Mouse (Mus musculus): Measurements from ENCODE around the gene Dok4. TPM values are rescaled to one million over a fixed set of nuclear protein-coding genes. Genes with fewer than 3 reads are reported as not detected.
"Not testable (repeated sequence)": the region's sequence is repeated elsewhere in the genome, so short reads cannot be mapped to it uniquely, and the experiment has no call there.

The Dok4 gene
- polyA plus RNA-seq, 1 experiment from 2014 or later, result 35.5 TPM

DNA sequence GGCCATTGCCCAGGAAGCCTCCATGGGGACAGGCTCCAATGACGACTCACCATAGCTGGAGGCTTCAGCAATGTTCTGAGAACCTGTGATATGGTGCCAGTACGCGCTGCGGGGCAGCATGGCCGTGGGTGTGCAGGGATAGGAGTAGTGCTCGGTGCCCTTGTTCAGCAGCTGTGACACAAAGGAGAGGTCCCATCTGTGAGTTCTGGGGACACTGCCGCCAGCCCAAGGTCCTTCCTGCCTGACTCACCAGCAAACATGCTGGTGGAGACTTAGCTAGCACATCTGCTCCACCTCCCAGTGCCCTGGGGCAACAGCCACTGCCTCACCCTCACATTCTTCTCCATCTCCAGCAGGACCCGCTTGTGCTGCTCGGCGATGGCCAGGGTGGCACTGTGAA, 10.8 kb downstream of the Dok4 start:
- Histone ChIP-seq H3K9ac (no peak overlapping the region), H3K27me3 (replicated peaks) (no peaks in the 10 kb centered on the region), H3K4me3 (no peak overlapping the region), H3K4me2 (no peak overlapping the region), H3K27ac (replicated peaks) (no peak overlapping the region), H3K4me1 (peaks cover 53% of the 10 kb centered on the region), H3K9me3 (no peaks in the 10 kb centered on the region), H3K36me3 (peaks cover 84% of the 10 kb centered on the region)
- ATAC-seq (ENCODE audit: extremely low read depth, insufficient number of reproducible peaks, low FRiP score, low TSS enrichment), result no peak
- 80% methylated on average over 10 of the region's 10 CpGs for WGBS

DNA sequence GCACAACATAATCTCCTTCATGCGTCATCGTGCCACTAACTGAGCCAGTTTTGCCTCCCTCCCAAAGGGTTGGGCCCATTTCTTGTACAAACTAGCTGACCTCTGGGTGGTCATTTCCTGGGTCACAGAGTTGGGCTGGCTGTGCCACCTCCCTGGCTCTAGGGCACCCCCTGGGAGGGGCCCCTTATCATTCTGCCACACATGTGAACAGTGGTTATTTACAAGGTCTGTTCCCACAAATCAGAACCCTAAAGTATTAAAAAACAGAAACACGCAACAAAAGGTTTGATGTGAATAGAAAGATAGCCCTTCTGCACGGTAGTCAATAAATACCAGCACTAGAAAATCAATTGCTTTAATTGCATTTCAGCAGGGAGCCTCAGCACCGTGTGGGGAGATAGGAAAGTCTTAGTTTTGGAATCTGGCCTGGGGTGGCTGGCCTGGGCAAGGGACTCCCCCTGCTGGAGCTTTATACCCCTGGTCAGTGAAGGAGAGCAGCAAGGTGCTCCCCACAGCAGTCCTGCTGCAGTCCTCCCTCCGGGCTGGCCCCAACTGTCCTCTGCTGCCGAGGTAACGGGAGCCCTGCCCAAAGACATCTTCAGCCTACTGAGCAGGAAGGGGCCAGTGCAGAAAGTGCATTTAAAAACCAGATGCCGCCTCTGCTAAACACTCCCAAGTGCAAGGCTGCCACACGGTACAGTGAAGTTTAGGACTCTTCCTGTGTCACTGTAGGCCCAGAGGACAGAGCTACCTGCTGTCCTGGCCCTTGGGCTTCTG, 12.0 kb downstream of the Dok4 start:
- H3K4me2 ChIP-seq, result no peak overlapping the region
- peaks cover 44% of the 10 kb centered on the region for H3K4me1 ChIP-seq
- H3K9me3 ChIP-seq, result no peaks in the 10 kb centered on the region
- peaks cover 84% of the 10 kb centered on the region for H3K36me3 ChIP-seq
- H3K4me3 ChIP-seq, result no peak overlapping the region
- H3K9ac ChIP-seq, result no peak overlapping the region
- H3K27me3 ChIP-seq (replicated peaks), result no peaks in the 10 kb centered on the region
- H3K27ac ChIP-seq (replicated peaks), result peak overlapping the region; percentile 65; the same call in 1 of the 2 replicates
- ATAC-seq (ENCODE audit: extremely low read depth, insufficient number of reproducible peaks, low FRiP score, low TSS enrichment), result no peak
- 65% methylated on average over 10 of the region's 10 CpGs for WGBS

DNA sequence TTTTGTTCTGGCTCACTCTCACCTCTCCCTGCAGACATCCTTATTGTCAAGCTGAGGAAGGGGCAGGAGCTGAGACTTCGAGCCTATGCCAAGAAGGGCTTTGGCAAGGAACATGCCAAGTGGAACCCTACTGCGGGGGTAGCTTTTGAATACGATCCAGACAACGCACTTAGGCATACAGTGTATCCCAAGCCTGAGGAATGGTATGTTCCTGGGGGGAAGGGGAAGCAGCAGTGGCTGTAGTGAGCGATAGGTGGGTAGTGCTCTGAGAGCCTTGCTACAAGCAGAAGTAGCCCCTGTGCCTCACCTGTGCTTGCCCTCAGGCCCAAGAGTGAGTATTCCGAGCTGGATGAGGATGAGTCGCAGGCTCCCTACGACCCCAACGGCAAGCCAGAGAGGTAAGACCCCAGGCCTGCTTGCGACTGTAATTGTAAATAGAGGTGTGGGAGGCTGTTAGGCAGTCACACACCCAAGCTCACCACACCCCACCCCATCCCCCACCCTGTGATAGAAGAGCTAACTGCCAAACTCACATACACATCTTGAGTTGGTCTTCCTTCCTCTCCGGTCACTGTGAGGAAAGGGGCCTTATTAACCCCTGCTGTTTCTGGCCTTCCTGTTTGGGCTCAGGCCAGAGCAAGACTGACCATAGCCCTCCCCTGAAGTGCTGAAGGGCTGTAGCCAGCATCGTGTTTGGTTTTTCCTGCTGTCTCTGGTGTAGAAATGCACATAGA, 13.5 kb downstream of the Dok4 start:
- Histone ChIP-seq H3K4me2 (no peak overlapping the region), H3K27ac (replicated peaks) (peak overlapping the region; percentile 65), H3K4me1 (peaks cover 43% of the 10 kb centered on the region), H3K27me3 (replicated peaks) (no peaks in the 10 kb centered on the region), H3K9ac (no peak overlapping the region), H3K9me3 (no peaks in the 10 kb centered on the region), H3K36me3 (peaks cover 80% of the 10 kb centered on the region), H3K4me3 (no peak overlapping the region)
- WGBS, result 73% methylated on average over 12 of the region's 12 CpGs
- no peak for ATAC-seq (ENCODE audit: extremely low read depth, insufficient number of reproducible peaks, low FRiP score, low TSS enrichment)

DNA sequence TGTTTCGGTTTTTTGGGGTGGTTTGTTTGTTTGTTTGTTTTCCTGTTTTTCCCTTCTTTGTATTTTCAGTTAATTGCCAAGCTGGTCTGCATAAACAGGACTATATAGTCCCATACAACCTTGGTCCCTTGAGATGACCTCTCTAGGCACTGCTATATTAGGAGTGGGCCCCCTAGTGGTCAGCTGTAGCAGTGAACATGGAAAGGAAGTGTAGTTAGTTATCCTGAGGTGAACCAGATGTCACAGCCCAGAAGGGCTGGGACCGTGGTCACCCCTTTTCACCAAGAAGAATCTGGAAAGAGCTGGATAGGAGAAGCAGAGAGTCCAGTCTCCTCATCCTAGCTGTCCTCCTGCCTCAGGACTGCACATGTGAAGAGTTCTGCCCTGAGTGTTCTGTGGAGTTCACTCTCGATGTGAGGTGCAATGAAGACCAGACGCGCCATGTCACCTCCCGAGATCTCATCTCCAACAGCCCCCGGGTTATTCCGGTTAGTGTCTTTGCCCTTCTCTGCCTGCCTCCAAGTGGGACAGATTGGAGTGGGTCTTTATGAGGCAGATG, 14.7 kb downstream of the Dok4 start:
- Histone ChIP-seq H3K4me1 (peaks cover 32% of the 10 kb centered on the region), H3K4me3 (no peak overlapping the region), H3K27ac (replicated peaks) (no peak overlapping the region), H3K9ac (no peak overlapping the region), H3K27me3 (replicated peaks) (no peaks in the 10 kb centered on the region), H3K4me2 (no peak overlapping the region), H3K36me3 (peaks cover 68% of the 10 kb centered on the region), H3K9me3 (no peaks in the 10 kb centered on the region)
- WGBS, result 62% methylated on average over 8 of the region's 8 CpGs
- ATAC-seq (ENCODE audit: extremely low read depth, insufficient number of reproducible peaks, low FRiP score, low TSS enrichment), result no peak

DNA sequence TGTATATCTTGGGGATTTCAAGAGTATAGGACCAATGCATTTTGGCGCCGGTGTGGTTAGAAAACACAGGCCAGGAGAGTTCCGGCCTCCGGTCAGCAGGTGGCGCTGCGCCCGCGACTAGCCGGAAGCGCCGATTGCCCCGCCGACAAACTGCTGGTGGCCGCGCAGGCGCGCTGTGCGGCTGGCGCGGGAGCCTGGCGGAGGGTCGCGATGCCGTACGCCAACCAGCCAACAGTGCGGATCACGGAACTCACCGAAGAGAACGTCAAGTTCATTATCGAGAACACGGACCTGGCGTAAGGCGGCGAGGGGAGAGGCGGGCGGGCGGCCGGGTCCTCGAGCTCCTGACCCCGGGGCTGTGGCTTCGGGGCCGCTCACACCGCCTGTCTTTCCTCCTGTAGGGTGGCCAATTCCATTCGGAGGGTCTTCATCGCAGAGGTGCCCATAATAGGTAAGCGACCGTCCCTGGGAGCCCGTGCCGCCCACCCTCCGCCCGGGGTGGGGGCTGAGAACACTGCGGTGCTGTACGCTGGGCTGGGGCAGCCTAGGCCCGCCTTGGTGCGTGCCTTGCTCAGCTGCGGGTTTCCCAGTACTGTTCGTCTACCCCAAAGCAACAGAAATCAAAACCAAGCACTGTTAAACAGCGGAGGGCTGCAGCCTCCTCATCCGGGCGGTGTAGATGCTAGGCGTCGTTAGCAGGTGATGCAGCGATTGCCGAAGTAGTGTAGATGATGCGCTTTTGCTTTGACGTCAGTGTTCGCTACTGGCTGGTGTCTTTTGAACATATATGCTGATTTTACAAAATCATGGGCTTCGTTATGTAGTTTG, 18.6 kb downstream of the Dok4 start, which contains the start of gene Polr2c:
TSS of gene Polr2c (plus strand) at position 105 of the 828 bp plus-strand sequence.
- H3K36me3 ChIP-seq, result peaks cover 62% of the 10 kb centered on the region
- H3K4me1 ChIP-seq, result peaks cover 24% of the 10 kb centered on the region
- no peaks in the 10 kb centered on the region for H3K9me3 ChIP-seq
- peak within 1 kb of the TSS; percentile 99 for H3K4me3 ChIP-seq
- peak within 1 kb of the TSS; percentile 99 for H3K9ac ChIP-seq
- peak within 1 kb of the TSS; percentile 93 for H3K4me2 ChIP-seq
- WGBS, result under 1% methylated on average over 68 of the region's 68 CpGs
- peak; percentile 69 for ATAC-seq (ENCODE audit: extremely low read depth, insufficient number of reproducible peaks, low FRiP score, low TSS enrichment)
- no peaks in the 10 kb centered on the region for H3K27me3 ChIP-seq (replicated peaks)
- H3K27ac ChIP-seq (replicated peaks), result peak within 1 kb of the TSS; percentile 70

DNA sequence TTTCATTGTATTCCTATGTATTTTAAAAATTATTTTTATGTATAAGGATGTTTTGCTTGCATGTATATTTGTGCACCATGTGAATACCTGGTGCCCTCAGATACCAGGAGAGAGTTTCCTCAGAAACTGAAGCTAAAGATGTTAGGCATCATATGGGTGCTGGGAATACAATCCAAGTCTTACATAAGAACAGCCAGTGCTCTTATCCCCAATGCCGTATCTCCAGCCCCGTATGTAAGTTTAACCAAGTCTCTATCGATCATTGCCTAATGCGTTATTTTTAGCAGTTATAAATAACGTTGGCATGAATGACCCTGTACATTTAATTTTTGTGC, 19.2 kb downstream of the Dok4 start:
- no peaks in the 10 kb centered on the region for H3K9me3 ChIP-seq
- H3K27ac ChIP-seq (replicated peaks), result no peak overlapping the region
- peaks cover 62% of the 10 kb centered on the region for H3K36me3 ChIP-seq
- H3K4me3 ChIP-seq, result peak overlapping the region; percentile 99
- WGBS, result 30% methylated on average over 5 of the region's 5 CpGs
- ATAC-seq (ENCODE audit: extremely low read depth, insufficient number of reproducible peaks, low FRiP score, low TSS enrichment), result no peak
- peak overlapping the region; percentile 93; the same call in 1 of the 2 replicates for H3K4me2 ChIP-seq
- peaks cover 22% of the 10 kb centered on the region for H3K4me1 ChIP-seq
- no peaks in the 10 kb centered on the region for H3K27me3 ChIP-seq (replicated peaks)
- H3K9ac ChIP-seq, result no peak overlapping the region

DNA sequence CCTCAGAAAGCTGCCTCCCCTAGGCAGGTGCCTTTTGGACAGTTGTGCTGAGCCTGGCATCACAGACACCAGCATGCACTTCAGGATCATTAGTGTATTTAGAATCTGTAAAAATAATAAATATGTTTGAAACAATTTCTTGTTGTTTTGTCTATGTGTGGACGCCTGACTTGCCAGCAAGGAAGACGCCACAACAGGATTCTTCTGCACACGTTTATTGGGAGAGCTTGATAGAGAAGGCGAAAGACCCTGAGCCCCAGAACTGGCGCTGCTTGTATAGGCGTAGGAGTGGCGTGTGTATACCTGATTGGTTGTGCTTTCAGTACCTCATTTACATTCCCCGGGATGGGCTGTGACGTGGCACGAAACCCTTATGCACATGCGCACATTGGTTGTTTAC, 21.4 kb downstream of the Dok4 start:
- not testable (repeated sequence) for H3K4me2 ChIP-seq; H3K4me3 ChIP-seq; H3K27me3 ChIP-seq (replicated peaks); H3K9me3 ChIP-seq; H3K9ac ChIP-seq; ATAC-seq (ENCODE audit: extremely low read depth, insufficient number of reproducible peaks, low FRiP score, low TSS enrichment); H3K27ac ChIP-seq (replicated peaks)
- 86% methylated on average over 11 of the region's 11 CpGs for WGBS
- H3K4me1 ChIP-seq, result peaks cover 16% of the 10 kb centered on the region
- H3K36me3 ChIP-seq, result peaks cover 64% of the 10 kb centered on the region

DNA sequence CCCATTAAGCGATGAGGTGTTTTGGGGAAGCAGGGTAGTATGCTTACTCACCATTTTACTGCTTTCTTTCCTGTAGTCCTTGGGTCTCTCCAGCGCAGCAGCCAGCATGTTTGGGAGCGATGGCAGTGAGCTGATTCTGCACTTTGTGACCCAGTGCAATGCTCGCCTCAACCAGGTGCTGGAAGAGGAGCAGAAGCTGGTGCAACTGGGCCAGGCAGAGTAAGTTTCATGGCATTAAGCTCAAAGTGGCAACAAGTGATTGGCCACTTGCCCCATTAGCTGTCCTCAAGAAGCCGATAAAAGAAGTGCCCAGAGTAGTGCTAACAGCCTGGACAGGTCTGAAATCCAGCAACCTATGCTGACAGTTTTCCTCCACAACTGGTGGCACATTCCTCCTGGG, 26.1 kb downstream of the Dok4 start:
- no peaks in the 10 kb centered on the region for H3K27me3 ChIP-seq (replicated peaks)
- no peak overlapping the region for H3K27ac ChIP-seq (replicated peaks)
- no peak overlapping the region for H3K4me2 ChIP-seq
- no peak overlapping the region for H3K4me3 ChIP-seq
- 83% methylated on average over 5 of the region's 5 CpGs for WGBS
- no peaks in the 10 kb centered on the region for H3K4me1 ChIP-seq
- ATAC-seq (ENCODE audit: extremely low read depth, insufficient number of reproducible peaks, low FRiP score, low TSS enrichment), result no peak
- H3K9ac ChIP-seq, result no peak overlapping the region
- peaks cover 100% of the 10 kb centered on the region for H3K36me3 ChIP-seq
- H3K9me3 ChIP-seq, result no peaks in the 10 kb centered on the region

DNA sequence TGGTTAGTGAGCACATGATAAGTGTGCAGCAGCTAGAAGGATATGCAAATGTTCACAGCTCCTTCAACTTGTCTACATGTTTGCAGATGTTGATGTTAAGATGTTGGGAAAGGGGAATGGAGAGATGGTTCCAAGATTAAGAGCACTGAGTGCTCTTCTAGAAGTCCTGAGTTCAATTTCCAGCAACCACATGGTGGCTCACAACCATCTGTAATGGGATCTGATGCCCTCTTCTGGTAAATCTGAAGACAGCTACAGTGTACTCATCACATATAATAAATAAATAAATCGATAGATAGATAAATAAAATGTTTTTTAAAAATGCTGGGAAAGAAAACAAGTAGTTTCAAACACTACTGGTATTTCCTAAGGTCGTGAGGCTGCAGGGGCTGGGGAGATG, 34.9 kb downstream of the Dok4 start:
- no peaks in the 10 kb centered on the region for H3K27me3 ChIP-seq (replicated peaks)
- ATAC-seq (ENCODE audit: extremely low read depth, insufficient number of reproducible peaks, low FRiP score, low TSS enrichment), result no peak
- no peak overlapping the region for H3K4me2 ChIP-seq
- no peak overlapping the region for H3K27ac ChIP-seq (replicated peaks)
- H3K36me3 ChIP-seq, result peaks cover 39% of the 10 kb centered on the region
- no peak overlapping the region for H3K9ac ChIP-seq
- no peaks in the 10 kb centered on the region for H3K9me3 ChIP-seq
- no peak overlapping the region for H3K4me3 ChIP-seq
- H3K4me1 ChIP-seq, result peaks cover 20% of the 10 kb centered on the region
- WGBS, result 32% methylated on average over 2 of the region's 2 CpGs

DNA sequence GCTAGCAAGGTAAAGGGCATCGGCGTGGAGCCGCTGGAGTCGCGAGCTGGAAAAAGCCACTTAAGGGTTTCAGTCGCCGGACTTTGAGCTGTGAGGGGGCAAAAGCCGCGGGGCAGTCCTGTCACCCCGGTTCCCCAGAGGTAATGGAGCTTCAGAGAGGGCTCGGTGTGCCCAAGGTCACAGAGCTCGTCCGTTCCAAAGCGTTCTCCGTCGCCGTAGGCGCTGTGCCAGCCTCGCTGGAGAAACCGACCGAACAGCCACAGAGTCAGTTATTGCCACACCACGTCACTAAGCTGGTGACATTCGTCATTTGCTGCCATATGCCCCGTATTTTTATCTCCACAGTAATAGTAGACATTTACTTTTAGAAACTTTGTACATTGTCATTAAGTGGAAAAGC, 37.5 kb downstream of the Dok4 start:
- Histone ChIP-seq H3K4me2 (peak overlapping the region; percentile 91), H3K4me3 (peak overlapping the region; percentile 87), H3K27me3 (replicated peaks) (no peaks in the 10 kb centered on the region), H3K27ac (replicated peaks) (peak overlapping the region; percentile 98), H3K4me1 (peaks cover 28% of the 10 kb centered on the region), H3K9ac (peak overlapping the region; percentile 97), H3K9me3 (no peaks in the 10 kb centered on the region), H3K36me3 (peaks cover 13% of the 10 kb centered on the region)
- ATAC-seq (ENCODE audit: extremely low read depth, insufficient number of reproducible peaks, low FRiP score, low TSS enrichment), result peak; percentile 43; the same call in 1 of the 2 replicates
- WGBS, result under 1% methylated on average over 24 of the region's 24 CpGs
